Mouse (Mus musculus): ENCODE data around the gene Casp8.
"Not testable (repeated sequence)": the region's sequence is repeated elsewhere in the genome, so short reads cannot be mapped to it uniquely, and the experiment has no call there.

Gene Casp8

DNA sequence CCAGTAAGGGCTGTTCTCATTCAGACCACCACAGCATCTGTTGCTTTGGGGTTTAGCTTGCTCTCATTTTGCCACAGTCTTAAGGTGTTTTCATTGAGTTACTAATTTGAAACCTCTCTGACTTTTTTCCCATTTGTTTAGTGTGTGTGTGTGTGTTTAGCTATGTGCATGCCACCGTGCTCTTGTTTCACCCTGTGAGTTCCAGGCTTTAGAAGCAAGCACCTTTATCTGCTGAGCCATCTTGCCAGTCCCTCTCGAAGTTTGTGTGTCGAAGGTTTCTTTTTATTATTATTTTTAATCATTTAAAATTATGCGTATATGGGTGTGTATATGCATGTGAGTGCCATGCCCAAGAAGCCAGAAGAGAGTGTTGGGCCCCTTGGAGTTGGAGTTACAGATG lies 3.7 kb downstream of the Casp8 start:
- DNase-seq (ENCODE audit: extremely low read depth, low read depth) = no peak

DNA sequence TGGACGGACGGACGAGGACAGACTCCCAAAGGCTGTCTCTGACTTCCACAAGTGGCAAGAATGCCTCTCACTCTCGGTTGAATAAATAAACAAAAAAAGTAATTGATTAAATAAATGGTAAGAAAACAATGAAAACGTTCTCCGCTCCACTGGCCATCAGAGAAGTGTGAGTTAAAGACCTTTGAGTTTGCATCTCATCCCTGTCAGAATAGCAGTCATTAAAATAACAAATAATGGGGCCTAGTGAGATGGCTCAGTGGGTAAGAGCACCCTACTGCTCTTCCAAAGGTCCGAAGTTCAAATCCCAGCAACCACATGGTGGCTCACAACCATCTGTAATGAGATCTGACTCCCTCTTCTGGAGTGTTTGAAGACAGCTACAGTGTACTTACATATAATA lies 5.5 kb downstream of the Casp8 start:
- DNase-seq (ENCODE audit: extremely low read depth, low read depth) = not testable (repeated sequence)

GRCm38 (mm10) chr1:58801558-58802285 lies 6.5 kb downstream of the Casp8 start:
- peak; percentile 26 for DNase-seq (ENCODE audit: extremely low read depth, low read depth)

DNA sequence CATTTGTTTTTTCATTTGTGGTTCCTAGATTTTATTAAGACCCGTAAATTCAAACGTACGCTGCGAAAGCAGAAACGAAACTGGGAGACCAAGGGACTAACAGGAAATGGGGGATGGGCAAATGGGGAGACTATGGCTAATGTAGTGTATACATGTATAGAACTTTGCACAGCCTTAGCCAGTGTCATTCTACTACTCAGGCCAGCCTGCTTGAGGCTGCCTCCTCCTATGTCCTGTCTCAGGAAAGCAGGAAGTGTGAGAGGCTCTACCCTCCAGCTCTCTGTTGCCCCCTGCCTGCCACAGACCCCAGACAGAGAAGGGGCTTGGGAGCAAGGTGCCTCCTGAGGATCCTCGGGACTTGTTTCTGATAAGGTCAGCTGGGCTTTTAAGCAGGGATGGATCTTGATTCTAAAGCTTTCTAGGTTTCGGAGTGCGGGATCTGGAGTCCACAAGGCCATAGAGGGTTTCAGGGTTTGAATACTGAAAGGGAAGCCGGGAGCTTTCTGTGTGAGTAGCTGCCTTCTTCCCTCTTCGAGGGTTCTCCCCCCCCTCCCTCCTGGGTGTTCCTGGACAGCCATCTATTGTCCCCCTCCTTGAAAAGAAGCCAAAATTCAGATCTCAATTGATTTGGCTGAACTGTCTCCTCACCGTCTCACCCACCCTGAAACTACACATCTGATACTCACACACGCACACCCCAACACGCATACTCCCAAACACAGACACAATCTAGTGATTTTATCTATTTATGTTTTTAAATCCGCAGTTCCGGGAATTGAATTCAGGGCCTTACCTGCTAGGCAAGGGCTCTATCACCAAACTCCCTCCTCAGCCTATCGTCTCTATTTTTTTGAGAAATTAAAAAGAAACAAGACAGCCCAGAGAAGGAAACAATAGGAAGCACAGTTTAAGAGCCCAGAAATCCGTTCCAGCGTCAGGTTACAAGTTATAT lies 7.4 kb downstream of the Casp8 start:
- DNase-seq (ENCODE audit: extremely low read depth, low read depth) = peak; percentile 90

GRCm38 (mm10) chr1:58803531-58803930 lies 8.4 kb downstream of the Casp8 start:
- peak; percentile 26 for DNase-seq (ENCODE audit: extremely low read depth, low read depth)

DNA sequence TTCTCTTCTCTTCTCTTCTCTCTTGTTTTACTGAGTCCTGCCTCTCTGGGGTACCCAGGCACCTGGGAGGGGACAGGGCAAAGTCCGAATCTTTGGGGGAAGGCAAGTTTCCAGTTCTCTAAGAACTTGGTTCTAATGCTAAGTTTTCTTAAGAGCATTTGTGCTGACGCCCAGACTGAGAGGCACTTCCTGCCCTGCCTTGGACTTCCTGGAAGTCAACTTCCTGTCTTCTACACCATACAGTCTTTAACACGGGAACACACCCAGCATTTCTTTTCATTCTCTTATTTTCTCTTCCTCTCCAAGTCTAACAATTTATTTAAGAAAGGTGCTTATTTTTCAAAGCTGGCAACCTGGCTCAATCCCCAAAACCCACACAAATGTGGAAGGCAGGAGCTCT lies 11.5 kb downstream of the Casp8 start:
- DNase-seq (ENCODE audit: extremely low read depth, low read depth) = no peak

DNA sequence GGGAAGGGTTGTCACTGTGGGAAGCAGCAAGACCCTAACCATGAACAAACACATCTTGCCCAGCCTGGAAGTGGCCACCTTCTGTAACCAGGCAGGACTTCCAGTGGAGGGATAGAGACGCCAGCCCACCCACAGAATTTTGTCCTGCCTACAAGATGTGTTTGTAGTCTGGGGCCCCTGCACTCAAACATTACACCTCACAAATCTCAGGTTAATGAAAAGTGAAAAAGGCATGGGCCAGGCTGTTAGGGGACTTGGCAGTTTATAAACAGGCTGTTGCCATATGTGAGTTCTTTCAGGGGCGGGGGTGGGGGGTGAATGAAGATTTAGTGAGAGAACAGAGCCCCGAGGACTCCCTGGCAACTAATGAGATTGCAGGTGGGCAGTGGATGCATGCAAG lies 31.1 kb downstream of the Casp8 start:
- no peak for DNase-seq (ENCODE audit: extremely low read depth, low read depth)

DNA sequence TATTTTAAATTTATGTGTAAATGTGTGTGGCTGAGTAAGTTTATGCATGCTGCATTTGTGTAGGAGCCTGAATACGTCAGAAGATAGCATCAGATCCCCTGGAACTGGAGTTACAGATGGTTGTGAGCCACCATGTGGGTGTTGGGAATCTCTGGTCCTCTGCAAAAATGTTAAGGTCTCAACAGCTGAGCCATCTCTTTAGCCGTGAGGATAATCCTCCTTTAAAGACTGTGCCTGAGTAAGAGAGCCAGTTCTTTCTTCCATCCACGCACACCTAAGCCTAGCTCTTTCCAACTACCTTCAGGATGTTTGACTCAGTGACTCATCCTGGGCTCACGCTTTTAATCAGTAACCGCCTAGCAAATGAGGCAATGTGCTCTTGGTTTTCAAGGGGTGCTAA lies 35.6 kb downstream of the Casp8 start:
- no peak for DNase-seq (ENCODE audit: extremely low read depth, low read depth)

- no peak for DNase-seq (ENCODE audit: extremely low read depth, low read depth)
Measured at GRCm38 (mm10) chr1:58832198-58832597, 37.0 kb downstream of the Casp8 start.

DNA sequence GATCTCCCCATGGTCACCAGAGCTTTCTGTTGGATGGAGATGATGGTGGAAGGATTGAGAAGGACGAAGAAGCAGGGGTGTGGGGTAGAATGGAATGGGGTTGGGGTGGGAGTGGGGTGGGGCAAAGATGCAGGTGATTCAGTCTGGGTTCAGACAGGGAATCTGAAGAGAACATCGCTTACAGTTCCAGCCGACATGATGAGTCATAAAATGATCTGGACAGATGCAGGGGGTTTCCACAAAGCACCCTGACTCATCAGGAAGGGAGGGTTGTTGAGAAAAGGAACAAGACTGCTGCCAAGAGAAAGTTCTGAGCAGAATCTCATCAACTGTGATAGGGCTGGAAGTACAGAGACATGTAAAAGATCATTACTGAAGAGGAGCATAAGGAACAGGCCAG lies 61.6 kb downstream of the Casp8 start:
- DNase-seq (ENCODE audit: extremely low read depth, low read depth) = not testable (repeated sequence)

- DNase-seq (ENCODE audit: extremely low read depth, low read depth) = not testable (repeated sequence)
Measured at GRCm38 (mm10) chr1:58859131-58859530, 64.0 kb downstream of the Casp8 start.

GRCm38 (mm10) chr1:58859738-58860365 lies 64.7 kb downstream of the Casp8 start:
- DNase-seq (ENCODE audit: extremely low read depth, low read depth) = not testable (repeated sequence)

DNA sequence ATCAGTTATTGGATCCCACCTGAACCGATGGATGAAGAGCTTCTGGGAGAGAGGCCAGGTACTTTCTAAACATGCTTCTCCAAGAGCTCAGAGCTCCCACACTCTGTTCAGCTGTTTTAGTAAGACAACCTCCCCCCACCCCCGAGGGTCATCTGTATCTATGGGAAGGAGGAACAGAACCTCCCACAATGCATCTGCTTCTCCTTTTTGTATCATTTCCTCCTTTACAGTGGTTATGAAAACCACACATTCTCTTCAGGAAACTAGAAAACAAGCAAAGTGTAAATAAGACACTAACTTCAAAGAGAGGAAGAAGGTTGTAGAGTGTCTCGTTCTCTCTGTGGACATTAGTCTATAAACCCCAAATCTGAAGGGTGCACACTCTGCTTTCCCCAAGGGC lies 65.4 kb downstream of the Casp8 start:
- not testable (repeated sequence) for DNase-seq (ENCODE audit: extremely low read depth, low read depth)

GRCm38 (mm10) chr1:58876500-58876899 lies 81.3 kb downstream of the Casp8 start:
- peak; percentile 44 for DNase-seq (ENCODE audit: extremely low read depth, low read depth)

- DNase-seq (ENCODE audit: extremely low read depth, low read depth) = not testable (repeated sequence)
Measured at GRCm38 (mm10) chr1:58879291-58879690, 84.1 kb downstream of the Casp8 start.

- DNase-seq (ENCODE audit: extremely low read depth, low read depth) = not testable (repeated sequence)
Measured at GRCm38 (mm10) chr1:58883279-58883678, 88.1 kb downstream of the Casp8 start.

DNA sequence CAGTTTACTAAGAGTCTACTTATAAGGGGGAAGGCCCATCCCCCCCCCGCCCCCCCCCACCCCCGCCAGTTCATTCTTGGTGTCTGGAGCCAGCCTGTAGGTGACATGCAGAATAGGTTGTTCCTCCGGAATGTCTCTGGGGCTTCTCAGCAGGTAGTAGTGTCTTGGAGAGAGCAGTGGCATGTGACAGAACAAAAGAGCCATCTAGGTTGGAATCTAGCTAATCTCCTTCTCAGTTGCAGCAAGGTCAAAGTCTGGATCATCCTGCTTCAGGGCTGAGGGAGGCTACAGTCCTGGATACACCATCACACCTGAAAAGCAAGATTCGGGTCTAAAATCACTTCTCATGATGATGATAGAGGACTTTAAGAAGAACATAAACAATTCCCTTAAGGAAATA lies 90.5 kb downstream of the Casp8 start:
- DNase-seq (ENCODE audit: extremely low read depth, low read depth) = no peak

DNA sequence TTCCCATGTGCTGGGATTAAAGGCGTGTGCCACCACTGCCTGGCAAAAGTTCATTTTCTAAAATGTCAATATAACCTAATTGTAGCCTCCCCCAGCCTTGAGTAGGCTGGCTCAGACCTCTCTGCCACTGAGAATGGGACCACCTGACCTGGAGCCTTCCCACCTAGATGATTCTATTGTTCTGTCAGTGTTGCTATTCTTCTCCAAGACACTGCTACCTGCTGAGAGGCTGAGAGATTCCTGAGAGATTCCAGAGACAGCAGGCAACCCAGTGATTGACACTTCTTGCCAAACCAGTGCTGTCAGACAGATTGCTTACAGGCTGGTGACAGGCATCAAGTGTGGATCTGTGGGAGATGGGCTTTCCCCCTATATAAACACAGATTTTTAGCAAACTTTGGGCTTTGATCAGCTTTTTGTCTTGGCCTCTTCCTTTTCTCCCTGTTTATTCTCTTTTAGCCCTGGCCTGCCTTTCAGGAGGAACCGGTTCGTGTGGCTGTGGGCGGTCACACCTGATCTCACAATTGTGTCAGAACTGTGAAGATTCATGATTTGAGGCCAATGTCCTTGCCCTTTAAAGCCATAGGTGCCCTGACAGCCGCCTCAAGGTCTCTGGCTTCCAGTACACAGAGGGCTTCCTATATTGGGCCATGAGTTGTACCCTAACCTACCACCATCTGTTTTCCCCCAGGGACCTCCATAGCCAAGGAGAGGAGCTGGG lies 94.8 kb downstream of the Casp8 start:
- DNase-seq (ENCODE audit: extremely low read depth, low read depth) = no peak

DNA sequence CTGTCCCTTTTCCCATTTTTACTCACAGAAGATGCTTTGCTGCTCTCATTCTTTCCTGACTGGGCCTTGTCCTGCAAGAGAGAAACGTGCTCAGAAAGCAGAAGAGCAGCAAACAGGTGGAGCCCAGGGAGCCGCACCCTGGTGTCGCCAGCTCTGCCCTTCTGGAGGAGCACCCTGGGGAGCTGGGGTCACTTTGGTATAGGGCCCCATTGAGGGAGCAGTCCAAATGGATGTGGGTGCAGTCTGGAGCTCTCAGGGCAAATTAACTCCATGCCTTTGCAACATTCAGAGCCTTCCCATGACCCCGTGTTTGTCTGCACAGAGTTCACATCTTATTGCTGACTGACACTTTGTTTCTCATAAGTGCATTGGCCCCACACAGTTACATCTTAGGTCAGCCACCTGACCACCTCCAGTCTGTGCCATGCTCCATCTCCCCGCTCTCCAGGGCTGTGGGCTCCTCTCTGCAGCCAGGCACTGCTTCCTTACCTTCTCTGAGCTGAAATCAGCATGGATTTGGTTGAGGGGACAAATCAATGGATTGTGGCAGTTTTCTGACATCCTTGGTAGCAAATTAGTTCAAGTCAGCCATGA lies 95.6 kb downstream of the Casp8 start:
- not testable (repeated sequence) for DNase-seq (ENCODE audit: extremely low read depth, low read depth)

GRCm38 (mm10) chr1:58891481-58892170 lies 96.5 kb downstream of the Casp8 start:
- not testable (repeated sequence) for DNase-seq (ENCODE audit: extremely low read depth, low read depth)
